Mouse (Mus musculus): ENCODE results near the gene 4930544D05Rik.

4930544D05Rik gene

DNA sequence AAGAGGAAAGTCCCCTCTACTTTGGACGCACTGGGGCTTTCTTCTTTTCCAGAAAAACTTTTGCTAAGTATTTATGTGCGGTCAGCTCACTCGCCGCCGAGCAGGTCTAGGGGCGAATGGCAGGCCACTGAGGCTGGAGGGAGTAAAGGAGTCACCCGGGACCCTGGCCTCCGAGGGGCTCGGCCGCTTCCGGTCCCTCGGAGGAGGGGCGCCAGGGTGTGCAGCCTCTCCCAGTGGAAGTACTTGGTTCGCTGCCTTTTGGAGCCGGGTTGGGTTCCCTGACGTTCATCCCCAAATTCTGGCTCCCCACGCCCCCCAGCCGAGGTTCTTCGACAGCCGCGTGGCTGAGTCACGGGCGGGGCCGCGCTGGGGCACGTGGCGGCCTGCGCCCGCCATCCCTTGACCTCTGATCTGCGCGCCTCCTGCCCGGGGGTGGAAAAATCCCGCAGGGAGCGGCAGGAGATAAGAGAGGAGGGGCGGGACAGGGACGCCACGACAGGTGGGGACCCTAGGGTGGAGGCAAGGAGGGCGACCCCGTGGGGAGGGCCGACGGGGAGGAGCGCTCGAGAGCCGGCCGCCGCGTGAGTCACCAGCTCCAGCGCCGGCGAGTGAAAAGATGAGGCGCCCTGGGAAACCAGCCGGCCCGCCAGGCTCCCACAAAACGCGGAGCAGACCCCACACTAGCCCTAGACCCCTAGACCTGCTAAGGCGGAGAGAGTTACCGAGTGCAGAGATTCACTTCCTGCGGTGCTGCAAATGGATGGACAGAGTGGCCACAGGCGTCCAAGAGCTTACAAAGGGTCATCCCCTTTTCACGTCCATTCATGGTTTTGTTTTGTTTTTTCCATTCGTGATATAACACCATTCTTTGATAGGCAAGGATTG is 40.2 kb downstream of the 4930544D05Rik start:
- no peak for DNase-seq (ENCODE audit: low read depth, low spot score)

DNA sequence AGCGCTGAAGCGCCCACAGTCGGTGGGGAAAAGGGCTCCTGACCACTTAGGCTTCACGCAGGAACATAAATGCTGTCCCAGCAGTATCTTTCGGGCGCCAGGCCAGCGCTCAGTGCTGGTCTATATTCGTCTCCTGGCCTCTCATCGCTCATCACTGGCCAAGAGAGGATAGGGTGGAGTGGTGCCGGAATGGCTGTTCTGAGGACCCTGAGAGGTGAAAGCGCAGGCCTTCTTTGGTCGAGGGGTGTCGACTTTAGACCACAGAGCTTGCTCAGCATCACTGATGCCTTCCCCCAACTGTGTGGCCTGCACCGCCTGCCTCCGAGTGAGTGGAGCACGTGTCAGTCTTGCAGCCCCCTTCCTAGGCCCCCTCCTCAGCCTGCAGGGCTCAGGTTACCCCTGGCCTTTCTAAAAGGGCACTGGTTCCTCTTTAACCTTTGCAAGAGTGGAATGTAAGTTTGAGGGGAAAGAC is 40.8 kb downstream of the 4930544D05Rik start:
- DNase-seq (ENCODE audit: low read depth, low spot score), result no peak

DNA sequence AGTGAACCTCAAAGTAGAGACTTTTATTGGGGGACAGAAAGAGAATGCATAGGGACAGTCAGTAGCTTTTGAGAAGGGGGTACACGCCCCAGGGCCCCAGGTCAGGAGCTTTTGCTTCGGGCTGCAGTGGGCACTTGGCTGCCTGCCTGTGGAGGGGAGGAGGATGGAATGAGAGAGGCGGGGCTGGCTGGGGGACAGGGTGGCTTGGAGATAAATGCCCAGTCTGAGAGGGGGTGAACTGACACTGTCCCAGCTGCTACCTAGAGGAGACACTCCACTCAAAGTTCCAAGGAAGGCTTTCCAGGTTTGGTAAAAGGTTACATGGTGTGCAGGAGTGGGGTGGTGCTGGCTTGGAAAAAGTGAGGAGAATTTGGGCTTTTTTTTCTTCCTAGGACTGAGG is 41.3 kb downstream of the 4930544D05Rik start, which contains the start of gene Eno3:
Eno3 (plus strand) TSS at position 239 of the 400 bp plus-strand sequence.
- DNase-seq (ENCODE audit: low read depth, low spot score), result no peak

DNA sequence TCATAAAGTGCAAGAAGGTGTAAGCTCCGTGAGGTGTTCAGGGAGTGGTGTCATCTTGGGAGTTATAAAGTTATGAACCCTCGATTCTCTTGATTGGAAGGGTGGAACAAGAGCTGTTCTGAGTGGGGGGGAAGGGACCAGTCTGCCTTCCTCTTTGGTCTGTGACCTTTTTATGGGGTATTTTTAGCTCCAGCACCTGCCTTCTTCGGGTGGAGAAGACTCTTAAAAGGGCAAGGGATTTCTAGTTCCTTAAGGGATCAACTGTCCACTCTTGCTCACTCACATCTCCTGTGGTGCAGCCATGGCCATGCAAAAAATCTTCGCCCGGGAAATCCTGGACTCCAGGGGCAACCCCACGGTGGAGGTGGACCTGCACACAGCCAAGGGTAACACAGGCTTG is 41.9 kb downstream of the 4930544D05Rik start:
- DNase-seq (ENCODE audit: low read depth, low spot score), result no peak

DNA sequence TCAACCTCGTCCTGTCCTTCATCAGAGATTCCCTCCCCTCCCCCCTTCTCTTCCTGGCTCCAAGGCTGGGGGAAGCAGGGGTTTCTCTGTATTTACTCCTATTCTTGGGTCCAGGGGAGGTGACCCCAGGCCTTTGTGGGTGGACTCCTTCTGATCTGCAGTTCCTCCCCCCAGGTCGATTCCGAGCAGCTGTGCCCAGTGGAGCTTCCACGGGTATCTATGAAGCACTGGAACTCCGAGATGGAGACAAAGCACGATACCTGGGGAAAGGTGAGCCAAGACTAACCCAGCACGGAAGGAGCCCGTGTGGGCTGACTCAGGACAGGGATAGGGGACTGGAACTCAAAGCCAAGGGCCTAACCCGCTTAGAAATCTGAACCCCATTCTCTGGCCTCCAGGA is 42.3 kb downstream of the 4930544D05Rik start:
- no peak for DNase-seq (ENCODE audit: low read depth, low spot score)

DNA sequence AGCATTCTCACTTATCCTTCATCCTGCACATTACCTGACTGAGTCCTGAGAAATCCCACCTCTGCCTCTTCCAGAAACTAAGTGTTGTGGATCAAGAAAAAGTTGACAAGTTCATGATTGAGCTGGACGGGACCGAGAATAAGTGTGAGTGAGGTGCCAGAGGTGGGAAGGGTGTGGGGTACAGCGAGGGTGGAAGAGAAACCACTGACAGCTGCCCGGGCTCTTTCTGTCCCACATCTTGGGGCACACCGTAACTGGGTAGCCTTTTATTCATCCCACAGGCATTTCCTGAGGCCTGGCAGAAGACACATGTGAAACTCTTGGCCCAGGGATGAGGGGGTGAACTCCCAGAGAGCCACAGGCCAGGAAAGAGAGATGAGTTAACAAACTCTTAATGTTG is 42.9 kb downstream of the 4930544D05Rik start:
- DNase-seq (ENCODE audit: low read depth, low spot score), result no peak

DNA sequence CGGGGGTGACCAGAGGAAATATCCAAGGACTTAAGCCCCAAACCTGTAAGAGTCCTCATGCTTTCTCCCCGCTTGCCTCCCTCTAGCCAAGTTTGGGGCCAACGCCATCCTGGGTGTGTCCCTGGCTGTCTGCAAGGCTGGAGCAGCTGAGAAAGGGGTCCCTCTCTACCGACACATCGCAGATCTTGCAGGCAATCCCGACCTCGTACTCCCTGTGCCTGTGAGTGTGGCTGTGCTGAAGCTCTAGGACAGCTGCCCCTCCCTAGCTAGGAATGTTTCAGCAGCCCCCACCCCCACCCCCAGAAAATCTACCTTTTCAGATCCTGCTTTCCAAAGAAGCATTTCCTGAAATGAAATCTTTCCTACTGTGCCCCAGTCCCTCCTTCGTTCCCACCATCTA is 43.3 kb downstream of the 4930544D05Rik start:
- DNase-seq (ENCODE audit: low read depth, low spot score), result no peak

DNA sequence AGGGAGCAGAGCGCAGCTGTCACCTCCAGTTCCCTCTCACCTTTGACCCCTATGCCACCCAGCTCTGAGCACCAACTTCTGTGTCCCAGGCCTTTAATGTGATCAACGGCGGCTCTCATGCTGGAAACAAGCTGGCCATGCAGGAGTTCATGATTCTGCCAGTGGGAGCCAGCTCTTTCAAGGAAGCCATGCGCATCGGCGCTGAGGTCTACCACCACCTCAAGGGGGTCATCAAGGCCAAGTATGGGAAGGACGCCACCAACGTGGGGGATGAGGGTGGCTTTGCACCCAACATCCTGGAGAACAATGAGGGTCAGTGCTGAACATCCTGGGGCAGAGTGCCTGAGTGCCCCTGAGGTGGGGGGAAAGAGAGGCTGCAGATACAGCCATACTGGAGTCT is 44.9 kb downstream of the 4930544D05Rik start:
- no peak for DNase-seq (ENCODE audit: low read depth, low spot score)

DNA sequence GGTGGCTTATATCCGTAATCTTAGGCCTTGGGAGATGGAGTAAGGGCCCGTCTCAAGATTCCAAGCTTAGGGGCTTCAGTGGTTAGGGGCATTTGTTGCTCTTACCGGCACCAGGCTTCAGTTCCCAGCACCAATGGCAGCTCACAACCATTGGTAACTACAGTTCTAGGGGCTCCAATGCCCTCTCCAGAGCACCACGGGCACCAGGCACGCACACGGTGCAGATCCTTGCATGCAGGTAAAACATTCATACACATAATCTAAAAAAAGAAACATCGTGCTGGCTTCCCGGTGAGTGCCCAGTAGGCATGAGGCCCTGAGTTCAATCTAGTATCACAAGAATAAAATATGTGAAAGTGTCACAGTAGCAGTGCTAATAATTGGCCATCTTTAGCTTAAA is 47.5 kb downstream of the 4930544D05Rik start:
- DNase-seq (ENCODE audit: low read depth, low spot score), result no peak

DNA sequence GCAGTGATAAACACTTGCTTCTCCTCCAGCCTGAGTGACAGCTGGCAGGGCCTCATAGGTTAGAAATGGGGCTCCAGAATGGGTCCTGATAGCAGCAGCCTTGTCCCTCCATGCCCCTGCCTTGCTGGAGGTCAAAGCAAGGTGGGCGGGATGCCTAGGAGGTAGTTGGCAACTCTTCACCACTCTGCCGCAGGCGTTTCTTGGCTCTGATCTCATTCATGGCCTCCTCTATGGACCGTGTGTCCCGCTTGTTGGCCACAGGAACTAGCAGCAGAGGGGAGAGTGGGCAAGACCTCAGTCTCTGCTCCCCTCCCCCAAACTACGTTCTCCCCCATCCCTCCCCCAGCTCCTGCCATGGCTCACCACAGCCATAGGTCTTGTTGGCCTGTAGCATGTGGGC is 48.3 kb downstream of the 4930544D05Rik start:
- DNase-seq (ENCODE audit: low read depth, low spot score), result no peak

DNA sequence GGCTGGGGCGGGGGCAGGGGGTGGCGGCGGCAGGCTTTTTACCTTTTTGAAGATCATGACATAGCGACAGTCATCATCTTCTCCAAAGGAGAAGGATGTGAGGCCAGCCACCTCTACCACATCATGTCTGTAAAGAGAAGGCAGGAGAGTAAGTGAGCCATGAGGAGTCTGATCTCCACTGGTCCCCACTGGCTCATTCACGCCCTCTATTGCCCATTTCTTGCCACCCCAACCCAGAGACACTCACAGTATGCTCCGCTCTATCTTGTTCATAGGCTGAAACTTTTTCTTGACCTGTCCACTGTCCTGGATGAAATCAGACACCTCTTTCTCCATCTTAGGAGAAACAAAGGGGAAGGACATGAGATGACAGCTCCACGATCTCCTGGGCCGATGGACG is 49.1 kb downstream of the 4930544D05Rik start:
- DNase-seq (ENCODE audit: low read depth, low spot score), result no peak
